Mouse (Mus musculus) thymus, adult 2 months (tissue): ENCODE measurements around the gene Ankrd34a.

Experiments
- CTCF ChIP-seq: fragments of 200-500 bp; IDR thresholded peaks from 2 replicates; pipeline ENCODE4 v1.5.1; 2012; ENCODE audit warnings: mild to moderate bottlenecking, control low read depth, low read length, moderate library complexity, borderline replicate concordance; ENCODE audit not compliant: control insufficient read depth, poor library complexity, insufficient read depth; ENCODE audit errors: extremely low read depth
- POLR2A ChIP-seq: fragments of 200-500 bp; IDR thresholded peaks from 2 replicates; pipeline ENCODE4 v1.6.1; 2012; ENCODE audit warnings: mild to moderate bottlenecking, low read length, control low read depth, moderate library complexity; ENCODE audit not compliant: control insufficient read depth, poor library complexity, insufficient read depth; ENCODE audit errors: extremely low read depth

- TF ChIP-seq CTCF (no peak), POLR2A (no peak)
Measured at GRCm38 (mm10) chr3:96571896-96572698, 24.3 kb upstream of the Ankrd34a start.
